Mouse (Mus musculus) R1 (cell line): ENCODE data around the gene Ilkap.

Source experiments
- DNase-seq: peaks from one replicate; pipeline ENCODE4 v3.0.0-alpha.2; 2018; ENCODE audit warnings: low read depth, low spot score

The Ilkap gene

GRCm38 (mm10) chr1:91413898-91414594 lies 15.4 kb upstream of the Ilkap start, which contains the start of gene Hes6:
Gene Hes6 (minus strand): TSS chr1:91414038.
- peak; percentile 66 for DNase-seq

DNA sequence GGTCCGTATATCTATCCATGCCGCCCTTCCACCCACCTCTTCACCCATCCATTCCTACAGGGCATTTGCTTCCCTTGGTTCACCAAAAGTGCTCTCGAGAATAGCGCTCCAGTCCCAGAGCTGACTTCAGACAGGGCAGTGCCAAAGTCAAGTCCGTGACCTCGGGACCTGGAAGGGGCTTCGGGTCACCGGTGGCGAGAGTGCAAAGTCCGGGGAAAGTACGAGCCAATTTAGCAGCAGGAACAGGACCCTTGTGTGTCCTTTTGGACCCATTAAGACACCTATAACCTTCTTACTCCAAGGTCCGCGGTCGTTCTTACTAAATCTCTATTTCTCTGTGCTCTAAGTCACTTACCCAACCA lies 14.9 kb upstream of the Ilkap start:
- no peak for DNase-seq

GRCm38 (mm10) chr1:91413030-91413506 lies 14.5 kb upstream of the Ilkap start:
- peak; percentile 97 for DNase-seq

GRCm38 (mm10) chr1:91412286-91413029 lies 13.8 kb upstream of the Ilkap start:
- peak; percentile 21 for DNase-seq

DNA sequence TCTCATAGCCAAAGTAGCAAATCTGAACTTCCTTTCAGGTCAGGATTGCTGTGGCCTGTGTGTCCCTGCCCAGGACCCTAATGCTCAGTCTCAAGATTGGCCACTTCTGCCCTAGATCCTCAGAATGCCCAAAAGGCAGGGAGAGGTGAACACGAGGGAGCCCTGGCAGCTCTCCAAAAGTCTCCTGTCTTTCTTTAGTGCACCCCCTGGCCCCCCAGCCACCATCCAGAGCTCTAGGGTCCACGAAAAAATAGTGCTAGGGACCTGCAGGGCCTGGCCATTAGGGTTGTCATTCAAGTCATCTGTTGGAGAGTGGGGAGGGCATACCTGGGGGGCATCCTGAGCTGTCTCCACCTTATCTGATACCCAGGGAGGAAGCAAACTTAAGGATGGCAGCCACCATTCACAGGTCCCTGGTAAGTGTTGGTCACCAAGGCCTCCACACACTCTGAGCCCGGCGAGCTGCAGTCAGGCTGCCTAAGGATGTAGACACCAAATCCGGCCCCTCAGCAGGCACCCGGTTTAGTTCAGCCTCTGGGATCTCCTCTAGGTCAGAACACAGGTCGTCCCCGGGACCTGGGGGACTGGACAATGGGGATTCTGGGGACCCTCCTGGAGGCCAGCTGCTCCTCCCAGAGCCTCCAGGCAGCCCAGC lies 13.1 kb upstream of the Ilkap start:
- no peak for DNase-seq

- no peak for DNase-seq
Measured at GRCm38 (mm10) chr1:91407819-91408218, 9.2 kb upstream of the Ilkap start.

- DNase-seq: no peak
Measured at GRCm38 (mm10) chr1:91405406-91406169, 7.0 kb upstream of the Ilkap start.

GRCm38 (mm10) chr1:91404976-91405375 lies 6.4 kb upstream of the Ilkap start:
- no peak for DNase-seq

GRCm38 (mm10) chr1:91397927-91398259 lies 722 bp downstream of the Ilkap start:
- no peak for DNase-seq

- DNase-seq: no peak
Measured at GRCm38 (mm10) chr1:91390369-91390768, 8.2 kb downstream of the Ilkap start.

GRCm38 (mm10) chr1:91381091-91381471 lies 17.5 kb downstream of the Ilkap start:
- no peak for DNase-seq

DNA sequence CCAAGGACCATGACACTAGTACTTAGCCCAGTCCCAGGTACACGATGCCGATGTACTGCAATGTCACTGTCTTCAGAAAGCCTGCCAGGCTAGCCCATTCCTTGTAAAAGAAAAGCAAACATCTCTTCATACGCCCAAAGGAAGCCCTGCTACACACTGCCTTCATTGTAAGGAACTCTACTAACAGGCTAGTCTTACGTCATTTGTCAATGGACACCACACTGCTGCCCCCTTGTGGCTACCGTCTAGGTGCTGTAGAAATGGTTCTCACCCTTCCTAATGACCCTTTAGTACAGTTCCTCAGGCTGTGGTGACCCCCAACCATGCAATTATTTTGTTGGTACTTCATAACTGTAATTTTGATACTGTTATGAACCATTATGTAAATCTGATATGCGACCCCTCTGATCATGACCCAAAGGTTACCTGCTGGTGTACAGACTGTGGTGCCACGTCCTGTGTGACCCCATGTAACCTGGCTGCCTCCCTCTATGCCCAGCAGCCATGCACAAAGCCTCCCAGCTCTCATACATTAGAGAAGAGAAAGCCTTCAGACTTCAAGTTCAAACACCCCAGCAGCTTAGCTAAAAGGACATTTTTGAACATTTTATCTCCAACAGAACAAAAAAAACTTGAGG lies 18.0 kb downstream of the Ilkap start:
- peak; percentile 76 for DNase-seq

DNA sequence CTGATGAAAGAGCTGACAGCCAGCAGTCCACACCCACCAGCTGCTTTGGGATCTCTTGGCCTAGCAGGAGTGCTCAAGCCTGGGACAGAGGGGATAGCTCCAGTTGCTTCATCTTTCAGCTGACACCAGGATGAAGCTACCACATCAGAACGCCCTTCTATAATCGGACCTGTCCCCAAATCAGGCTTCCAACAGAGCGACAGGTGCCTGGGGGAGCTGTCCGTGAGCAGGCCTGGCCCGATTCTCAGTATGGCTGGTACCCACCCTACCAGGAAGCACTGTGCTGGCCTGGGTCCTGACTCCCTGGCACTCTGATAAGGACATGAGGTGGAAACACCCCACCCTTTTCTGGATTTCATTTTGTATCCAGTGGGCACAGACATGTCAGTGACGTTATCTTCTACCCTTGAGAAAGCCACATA lies 25.2 kb downstream of the Ilkap start:
- DNase-seq: no peak

DNA sequence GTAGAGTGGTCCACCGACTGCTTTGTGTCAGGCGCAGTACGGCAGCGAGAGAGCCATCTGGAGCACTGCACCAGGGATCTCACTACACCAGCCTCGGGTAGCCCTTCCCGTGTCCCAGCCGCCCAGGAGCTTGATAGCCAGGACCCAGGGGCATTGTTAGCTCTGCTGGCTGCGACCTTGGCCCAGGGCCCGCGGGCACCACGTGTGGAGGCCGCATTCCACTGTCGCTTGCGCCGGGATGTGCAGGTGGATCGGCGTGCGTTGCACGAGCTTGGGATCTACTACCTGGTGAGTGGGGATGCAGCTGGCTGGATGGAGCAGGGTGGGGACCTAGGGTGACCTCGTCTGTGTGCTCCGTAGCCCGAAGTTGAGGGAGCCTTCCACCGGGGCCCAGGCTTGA lies 28.6 kb downstream of the Ilkap start:
- no peak for DNase-seq

- DNase-seq: no peak
Measured at GRCm38 (mm10) chr1:91369408-91369807, 29.2 kb downstream of the Ilkap start.

DNA sequence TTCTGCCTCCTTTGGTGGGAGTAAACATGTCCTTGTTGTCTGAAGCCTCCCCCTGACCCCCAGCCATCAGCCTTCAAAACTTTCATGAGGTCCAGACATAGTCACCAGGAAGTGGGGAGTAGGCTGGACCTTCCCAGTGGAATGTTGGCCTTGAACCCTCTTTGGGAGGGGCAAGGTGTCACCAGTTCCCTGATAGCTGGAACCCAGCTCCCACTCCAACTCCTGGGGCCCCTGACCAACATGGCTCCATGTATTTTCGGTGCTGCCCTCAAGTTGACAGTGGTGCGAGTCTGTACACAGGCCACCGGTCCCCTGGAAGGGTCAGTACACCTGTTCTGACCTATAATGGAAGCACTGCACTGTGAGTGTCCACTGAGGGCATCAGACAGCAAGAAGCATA lies 31.3 kb downstream of the Ilkap start:
- no peak for DNase-seq

GRCm38 (mm10) chr1:91366215-91367108 lies 32.2 kb downstream of the Ilkap start, which contains the start of gene Erfe:
Gene Erfe (plus strand): TSS chr1:91366430.
- DNase-seq: peak; percentile 78

DNA sequence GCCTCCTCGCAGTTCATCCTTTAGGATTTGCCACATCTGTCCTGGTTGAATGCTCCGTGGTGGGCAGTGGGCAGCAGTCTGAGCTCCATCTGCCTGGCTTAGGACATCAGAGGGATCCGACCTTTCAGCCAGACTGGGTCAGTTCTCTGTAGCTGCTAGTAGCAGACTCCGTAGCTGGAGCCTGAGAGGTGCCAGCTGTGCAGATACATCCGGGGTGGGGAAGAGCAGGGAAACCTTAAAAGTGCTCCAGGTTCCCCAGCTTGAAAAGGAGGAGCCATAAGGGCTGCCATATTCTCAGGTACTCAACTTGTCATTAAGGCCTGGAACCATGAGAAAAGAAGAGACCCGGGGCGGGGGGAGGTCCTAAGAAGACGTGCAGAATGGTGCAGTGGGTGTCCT lies 32.8 kb downstream of the Ilkap start:
- DNase-seq: no peak

GRCm38 (mm10) chr1:91364822-91365644 lies 33.6 kb downstream of the Ilkap start:
- DNase-seq: no peak
